Mouse (Mus musculus): Measurements from ENCODE around the gene Ccnt2.

Gene Ccnt2

DNA sequence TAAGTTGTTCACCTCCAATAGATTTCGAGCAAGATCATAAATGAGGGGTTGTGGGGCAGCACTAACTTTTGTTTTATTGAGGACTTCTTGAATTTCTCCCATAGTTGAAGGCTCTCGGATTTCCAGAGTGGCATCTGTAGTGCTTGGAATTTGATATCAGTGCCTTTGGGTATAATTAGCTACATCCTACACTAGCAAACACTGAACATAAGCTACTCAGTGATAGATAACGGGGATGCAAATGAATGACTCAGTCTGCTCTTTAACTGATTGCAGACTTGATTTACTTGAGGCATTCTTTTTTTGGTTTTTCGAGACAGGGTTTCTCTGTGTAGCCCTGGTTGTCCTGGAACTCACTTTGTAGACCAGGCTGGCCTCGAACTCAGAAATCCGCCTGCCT lies 15.0 kb downstream of the Ccnt2 start:
- in situ Hi-C loops (cut with MboI, MseI) = no loop called here

DNA sequence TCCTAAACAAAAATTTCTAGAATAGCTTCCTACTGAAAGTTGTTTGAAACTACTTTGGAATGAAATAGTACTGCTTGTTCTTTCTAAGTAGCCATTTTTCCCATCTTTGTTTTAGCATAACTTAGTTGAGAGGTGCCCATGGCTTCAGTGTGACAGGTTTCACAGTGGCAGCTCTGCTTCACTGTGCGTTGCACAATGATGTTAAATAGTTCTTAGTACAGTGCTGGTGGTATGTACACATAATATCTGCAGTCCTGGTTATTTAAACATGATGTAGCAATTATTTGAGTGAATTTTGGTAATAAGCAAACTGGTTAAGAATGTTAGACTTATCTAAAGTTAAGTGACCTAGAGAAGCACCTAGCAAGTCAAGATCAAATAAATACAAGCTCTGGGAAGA lies 19.5 kb downstream of the Ccnt2 start:
- in situ Hi-C loops (cut with MboI, MseI) = no loop called here

DNA sequence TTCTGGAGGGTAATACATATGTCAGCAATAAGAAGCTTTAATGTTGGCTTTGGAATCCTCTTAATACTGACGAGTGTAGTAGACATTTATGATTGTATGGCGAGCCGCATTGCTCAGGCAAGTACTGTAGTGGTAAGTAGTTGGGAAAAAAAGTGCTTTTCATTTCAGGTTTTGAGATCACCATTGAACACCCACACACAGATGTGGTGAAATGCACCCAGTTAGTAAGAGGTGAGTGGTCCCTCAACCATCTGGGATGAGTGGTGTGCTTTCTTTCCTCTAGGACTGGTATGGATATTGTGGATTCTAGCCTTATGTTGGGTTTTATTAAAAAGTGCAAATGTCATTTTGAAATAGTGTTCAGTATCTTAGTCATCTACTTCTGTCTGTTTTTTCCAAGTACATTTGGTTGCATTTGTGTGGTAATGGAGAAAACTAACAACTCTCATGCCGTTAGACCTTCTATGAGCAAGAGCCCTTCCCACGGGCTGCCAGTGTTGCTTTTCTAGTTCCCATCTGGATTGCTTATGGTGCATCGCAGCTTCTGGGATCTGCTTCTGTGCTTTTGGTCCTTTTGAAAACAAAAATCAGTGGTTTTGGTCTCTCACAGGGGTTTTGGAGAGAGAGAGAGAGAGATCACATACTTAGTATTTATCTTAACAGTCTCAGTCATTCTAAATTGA lies 21.3 kb downstream of the Ccnt2 start:
- in situ Hi-C loops (cut with MboI, MseI) = no loop called here

DNA sequence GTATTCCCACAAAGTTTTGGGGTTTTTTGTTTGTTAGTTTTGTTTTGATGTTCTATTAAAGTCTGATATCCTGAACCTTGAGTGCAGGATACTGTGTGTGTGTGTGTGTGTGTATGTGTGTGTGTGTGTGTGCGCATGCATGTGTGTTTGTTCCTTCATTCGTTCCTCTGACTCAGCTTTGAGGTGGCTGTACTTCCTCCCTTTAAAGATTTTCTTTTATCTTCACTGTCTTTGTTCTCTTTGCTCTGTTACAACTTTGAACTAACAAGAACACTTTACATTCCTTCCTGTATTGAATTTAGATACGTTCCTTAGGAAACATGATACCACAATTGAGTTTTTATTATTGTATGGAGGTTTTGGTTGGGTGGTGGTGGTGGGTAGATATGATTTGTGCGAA lies 22.4 kb downstream of the Ccnt2 start:
- in situ Hi-C loops (cut with MboI, MseI) = no loop called here

DNA sequence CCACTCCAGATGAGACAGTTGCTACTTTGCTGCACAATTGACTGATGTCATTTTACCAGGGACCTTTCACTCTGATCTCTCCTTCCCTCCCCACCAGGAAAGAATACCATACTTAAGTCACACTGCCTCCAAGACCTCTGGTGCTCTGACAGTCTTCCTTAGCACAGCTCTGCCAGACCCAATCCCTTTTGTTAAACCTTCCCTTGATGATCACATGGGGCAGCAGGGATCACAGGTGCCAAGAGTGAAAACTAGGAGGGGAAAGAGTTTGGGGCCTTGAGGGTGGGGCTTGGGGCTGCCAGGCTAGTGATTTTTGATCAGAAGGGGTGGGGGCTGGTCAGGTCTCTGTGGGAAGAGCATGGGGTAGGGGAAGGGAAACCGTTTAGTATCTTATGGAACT lies 22.8 kb downstream of the Ccnt2 start:
- in situ Hi-C loops (cut with MboI, MseI) = no loop called here

DNA sequence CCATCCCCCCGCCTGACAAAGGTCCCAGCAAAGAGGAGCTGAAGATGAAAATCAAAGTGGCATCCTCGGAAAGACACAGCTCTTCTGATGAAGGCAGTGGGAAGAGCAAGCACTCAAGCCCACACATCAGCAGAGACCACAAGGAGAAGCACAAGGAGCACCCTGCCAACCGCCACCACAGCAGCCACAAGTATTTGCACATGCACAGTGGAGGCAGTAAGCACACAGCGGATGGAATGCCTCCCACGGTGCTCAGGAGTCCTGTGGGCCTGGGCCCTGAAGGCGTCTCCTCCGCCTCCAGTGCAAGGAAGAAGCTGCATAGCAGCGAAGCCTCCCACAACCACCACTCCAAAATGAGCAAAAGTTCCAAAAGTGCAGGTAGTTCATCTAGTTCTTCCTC lies 29.0 kb downstream of the Ccnt2 start:
- in situ Hi-C loops (cut with MboI, MseI) = no loop called here

DNA sequence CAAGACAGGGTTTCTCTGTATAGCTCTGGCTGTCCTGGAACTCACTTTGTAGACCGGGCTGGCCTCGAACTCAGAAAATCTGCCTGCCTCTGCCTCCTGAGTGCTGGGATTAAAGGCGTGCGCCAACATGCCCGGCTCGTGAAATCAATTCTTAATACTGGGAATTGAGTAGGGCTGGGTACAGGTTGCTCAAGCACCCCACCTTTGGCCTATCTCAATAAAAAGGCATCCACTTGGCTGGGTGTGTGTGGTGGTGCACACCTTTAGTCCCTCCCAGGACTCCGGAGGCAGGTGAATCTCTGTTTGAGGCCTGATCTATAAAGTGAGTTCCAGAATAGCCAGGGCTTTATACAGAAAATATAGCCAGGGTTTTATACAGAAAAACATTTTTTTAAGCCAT lies 34.7 kb downstream of the Ccnt2 start:
- in situ Hi-C loops (cut with MboI, MseI) = no loop called here

DNA sequence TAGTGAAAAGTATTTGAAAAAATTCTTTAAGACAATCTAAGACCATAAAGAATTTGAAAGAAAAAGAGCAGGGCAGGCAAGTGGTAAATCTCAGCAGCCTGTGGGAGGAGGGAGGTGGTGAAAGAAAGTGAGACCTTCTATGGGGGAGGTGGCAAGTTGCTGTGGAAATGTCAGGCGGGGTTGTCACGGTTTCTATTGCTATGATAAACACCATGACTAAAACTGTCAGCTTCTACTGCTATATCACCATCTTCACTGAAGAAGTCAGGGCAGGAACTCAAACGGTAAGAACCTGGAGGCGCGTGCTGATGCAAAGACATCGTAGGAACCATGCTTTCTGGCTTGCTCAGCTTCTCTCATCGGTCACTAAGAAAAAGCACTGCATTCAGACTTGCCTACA lies 39.0 kb downstream of the Ccnt2 start:
- in situ Hi-C loops (cut with MboI, MseI) = no loop called here

DNA sequence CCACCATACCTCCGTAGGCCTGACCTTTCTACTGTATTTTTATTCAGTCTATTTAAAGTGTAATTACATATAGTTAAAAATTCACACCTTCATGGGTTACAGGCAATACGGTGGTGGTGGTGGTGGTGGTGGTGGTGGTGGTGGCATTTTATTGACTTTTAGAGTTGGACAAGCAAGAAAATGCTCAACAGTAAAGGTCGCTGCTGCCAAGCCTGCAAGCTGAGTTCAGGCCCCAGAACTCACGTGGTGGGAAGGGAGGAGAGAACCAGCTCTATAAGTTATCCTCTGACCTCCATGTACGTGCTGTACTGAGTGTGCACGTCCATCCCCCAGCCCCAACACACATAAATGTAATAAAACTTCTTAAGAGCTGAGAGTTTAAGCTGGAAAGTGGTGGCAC lies 42.4 kb downstream of the Ccnt2 start:
- in situ Hi-C loops (cut with MboI, MseI) = no loop called here

DNA sequence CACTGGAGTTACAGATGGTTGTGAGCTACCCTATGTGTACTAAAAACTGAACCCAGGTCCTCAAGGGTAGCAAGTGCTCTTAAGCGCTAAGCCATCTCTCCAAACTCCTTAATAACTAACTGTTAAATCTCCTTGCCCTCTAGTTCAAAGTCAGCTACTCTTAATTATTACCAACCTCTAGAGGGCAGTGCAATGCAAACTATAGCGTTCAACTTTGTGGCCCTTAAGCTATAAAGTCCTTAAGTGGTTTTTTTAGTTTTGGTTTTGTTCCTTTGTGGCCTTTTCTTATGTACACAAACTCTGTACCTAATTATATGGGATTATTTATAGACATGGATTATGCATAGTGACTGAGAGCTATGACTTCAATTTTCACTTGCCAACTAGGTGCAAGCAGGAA lies 53.4 kb downstream of the Ccnt2 start:
- in situ Hi-C loops (cut with MboI, MseI) = loop anchor here (5.0 kb wide), 1 partner anchor 40 kb away; the partner anchor contains the start of gene Rab3gap1

DNA sequence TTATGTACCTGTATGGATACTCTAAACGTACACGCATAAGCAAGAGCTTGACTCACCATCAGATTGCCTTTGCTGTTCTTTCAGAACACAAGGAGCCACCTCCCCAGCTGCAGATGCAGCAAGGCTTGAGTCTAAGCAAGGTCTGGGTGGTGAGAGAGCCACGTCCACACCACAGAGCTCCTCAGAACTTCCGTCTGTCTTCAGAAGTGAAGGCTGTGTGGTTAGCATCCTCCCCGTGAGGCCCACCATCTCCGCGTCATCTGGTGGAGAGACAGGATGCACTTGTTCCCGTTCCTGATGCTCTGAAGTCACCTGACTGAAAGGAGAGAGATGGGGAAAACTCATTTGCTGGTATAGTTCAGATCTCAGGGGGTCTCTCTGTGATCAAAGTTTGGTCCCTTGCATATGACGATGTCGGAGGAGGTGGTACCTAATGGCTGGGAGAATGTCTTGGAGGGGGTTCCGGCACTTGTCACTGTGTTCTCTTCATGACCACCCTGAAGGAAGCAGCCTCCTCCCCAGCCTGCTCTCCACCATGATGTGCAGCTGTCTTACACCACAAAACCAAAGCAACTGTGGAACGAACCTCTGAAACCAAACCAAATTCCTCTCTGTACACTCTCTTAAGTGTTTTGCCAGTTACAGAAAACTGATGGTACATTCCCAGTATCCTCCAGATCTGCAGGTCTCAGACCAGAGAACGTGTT lies 56.4 kb downstream of the Ccnt2 start:
- in situ Hi-C loops (cut with MboI, MseI) = loop anchor here (5.0 kb wide), 1 partner anchor 87 kb away; no protein-coding TSS in a partner anchor

DNA sequence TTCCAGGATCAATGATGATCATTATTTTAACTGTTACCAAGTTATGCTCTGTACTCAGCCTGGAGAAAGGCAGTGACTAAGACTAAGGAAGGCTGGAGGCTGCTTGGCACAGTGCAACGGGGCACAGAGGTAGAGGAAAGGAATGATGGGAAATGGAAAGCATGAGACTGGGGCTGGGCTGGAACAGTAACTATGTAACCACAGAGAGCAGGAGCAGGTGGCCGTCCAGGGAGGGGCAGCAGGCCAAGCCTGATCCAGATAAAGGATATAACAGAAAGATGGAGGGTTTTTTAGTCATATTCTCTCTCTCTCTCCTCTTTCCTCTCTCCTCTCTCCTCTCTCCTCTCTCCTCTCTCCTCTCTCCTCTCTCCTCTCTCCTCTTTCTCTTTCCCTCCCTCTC lies 59.8 kb downstream of the Ccnt2 start:
- in situ Hi-C loops (cut with MboI, MseI) = loop anchor here (5.0 kb wide), 1 partner anchor 84 kb away; no protein-coding TSS in a partner anchor

DNA sequence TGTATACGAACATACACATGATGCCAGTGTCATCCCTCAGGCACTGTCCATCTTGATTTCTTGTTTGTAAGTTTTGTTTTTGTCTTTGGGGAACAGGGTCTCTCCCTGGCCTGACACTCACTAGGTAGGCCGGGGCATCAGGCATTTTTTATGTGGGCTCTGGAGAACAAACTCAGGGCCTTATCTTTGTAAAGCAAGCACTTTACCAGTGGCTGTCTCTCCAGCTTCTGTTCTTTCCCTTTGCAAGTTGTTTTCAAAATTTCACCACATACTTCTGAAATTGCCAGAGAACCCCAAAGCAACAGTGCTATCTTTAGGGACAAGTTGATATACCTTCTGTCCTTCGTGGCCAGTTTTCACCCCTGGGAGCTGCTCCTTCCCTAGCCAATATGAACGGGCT lies 60.2 kb downstream of the Ccnt2 start:
- in situ Hi-C loops (cut with MboI, MseI) = loop anchor here (5.0 kb wide), 1 partner anchor 83 kb away; no protein-coding TSS in a partner anchor

DNA sequence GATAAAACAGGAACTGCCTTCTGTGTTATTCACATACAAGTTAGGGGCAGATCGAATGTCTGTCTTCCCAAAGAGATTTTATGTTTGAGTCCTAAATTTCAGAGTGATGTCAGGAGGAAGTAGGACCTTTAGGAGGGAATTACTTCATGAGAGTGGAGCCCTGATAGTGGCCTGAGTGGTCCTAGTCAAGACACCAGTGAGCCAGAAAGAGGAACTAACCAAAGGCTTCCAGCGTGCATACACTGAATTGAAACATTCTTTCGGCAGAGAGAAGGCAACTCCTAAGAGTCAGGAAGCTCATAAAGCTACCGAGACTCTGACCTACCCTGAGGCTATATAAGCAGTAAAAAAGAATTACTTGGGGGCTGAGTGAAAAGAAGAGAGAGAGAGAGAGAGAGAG lies 62.7 kb downstream of the Ccnt2 start:
- in situ Hi-C loops (cut with MboI, MseI) = no loop called here

DNA sequence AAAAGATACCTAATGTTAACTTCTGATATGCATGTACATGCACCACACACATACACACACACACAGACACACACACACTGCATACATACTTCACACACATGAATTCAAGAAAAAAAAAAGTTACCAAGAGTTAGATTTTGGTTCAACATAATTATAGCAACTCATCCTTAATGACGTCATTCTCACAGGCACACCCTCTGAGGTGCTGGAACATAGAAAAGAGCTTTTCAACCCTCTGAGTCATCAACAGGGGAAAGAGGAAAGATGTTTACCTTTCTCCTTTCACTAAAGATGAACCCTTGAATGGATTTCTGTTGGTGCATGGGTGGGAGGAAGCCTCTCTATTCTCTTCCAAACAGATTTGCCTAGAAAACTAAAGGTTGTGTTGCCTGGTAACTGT lies 64.6 kb downstream of the Ccnt2 start:
- in situ Hi-C loops (cut with MboI, MseI) = no loop called here

DNA sequence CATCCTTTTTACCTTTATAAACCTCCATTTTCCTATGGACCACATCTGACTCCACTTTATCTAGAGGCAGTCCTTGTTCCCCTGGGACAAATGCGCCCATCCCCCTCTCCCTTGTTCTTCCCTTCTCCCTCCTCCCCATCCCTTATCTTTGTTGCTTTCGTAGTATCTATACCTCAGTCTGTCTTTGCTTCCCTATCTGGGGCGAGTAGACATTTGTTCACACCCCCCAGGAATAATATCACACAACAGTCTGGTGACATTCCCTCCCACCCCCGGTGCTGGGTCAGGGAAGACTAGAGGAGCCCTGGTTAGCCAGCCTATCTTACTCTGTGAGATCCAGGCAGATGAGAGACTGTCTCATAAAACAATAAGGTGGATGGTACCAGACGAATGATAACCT lies 71.5 kb downstream of the Ccnt2 start:
- in situ Hi-C loops (cut with MboI, MseI) = no loop called here

DNA sequence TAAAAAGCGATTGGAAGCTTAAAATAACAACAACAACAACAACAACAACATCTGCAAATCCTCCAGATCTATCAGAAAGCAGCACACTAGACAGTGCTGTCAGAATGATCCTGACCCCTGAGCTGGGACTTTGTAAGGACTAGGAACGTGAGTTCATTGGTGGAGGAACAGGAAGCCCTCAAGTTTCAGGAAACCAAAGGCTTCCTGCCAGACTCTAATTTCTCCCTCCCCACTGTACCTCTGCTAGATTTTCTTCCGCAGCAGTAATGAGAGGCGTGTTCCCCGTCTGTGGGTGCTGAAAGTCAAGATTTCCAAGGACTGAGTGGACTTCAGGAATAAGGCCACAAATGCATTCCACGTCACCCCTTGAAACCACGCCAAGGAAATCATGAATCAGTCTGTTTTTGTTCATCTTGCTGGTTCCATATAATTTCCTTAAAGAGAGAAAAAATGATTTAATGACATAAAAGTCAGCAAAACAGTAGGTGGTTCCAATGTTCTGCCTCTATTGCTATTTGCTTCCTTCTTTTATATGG lies 76.2 kb downstream of the Ccnt2 start:
- in situ Hi-C loops (cut with MboI, MseI) = no loop called here

DNA sequence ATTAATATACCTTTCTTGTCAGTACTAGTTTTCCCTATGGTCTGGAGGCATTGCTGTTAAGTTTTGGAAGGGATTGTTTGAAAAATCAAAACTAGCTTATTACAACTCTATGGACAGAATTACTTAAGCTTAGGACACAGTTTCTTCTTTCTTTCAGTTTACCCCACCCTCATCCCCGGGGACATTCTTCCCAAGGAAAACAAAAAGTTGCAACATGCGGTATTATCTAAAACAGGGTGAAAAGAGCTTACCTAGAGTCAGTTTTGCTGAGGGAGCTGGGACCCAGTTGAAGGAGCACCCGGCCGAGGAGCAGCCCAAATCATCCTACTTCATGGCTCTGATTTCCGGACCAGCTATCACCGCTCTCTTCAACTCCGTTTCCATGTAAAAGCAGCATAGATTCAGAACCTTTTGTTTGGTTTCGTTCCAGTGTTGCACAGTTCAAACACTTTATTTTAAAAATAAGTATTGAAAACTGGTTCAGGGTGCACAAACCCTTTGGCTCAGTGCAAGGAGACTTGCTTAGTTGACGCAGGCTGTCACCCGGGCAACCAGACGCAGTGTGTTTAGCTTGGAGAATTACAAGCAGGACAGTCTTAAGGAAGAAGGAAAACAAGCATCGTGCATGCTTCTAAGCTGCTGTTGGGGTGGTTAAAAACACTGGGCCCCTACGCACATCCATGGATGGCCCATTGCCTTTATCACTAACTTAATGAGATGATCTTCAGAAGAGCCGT lies 80.7 kb downstream of the Ccnt2 start, which contains the start of gene Map3k19:
TSS of gene Map3k19 (minus strand) at position 546 of the 737 bp plus-strand sequence.
- in situ Hi-C loops (cut with MboI, MseI) = no loop called here
